Mouse (Mus musculus) 3T3-L1 (cell line): ENCODE results near the gene Tkt.

Experiments
- DNase-seq: peaks from one replicate; pipeline ENCODE4 v3.0.0-alpha.2; 2015; ENCODE audit warnings: low read depth, low spot score

Gene Tkt

GRCm38 (mm10) chr14:30584497-30585251 is 36.5 kb downstream of the Tkt start:
- DNase-seq: no peak

GRCm38 (mm10) chr14:30585323-30585722 is 37.2 kb downstream of the Tkt start:
- no peak for DNase-seq

- no peak for DNase-seq
Measured at GRCm38 (mm10) chr14:30586780-30587461, 38.8 kb downstream of the Tkt start.

GRCm38 (mm10) chr14:30590041-30590645 is 42.0 kb downstream of the Tkt start:
- DNase-seq: peak; percentile 10

- DNase-seq: no peak
Measured at GRCm38 (mm10) chr14:30590918-30591317, 42.8 kb downstream of the Tkt start.

DNA sequence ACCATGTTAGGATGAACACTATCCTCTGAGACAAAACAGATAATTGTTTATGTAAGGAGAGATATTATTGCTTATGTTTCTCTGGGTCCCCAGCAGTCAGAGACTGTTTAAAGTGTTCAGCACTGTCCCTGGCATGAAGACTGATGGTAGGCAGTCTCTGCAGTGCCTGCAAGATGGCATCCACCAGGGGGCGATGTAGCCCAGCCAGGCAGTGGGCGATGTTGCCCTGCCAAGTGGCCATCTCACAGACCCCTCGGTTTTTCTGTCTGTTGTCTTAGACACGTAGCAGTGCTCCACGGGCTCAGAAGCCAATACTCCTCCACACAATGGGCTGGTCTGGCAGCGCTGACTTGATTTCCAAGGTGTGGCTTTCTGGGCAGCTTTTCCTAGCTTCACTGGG is 43.3 kb downstream of the Tkt start:
- peak; percentile 72 for DNase-seq

DNA sequence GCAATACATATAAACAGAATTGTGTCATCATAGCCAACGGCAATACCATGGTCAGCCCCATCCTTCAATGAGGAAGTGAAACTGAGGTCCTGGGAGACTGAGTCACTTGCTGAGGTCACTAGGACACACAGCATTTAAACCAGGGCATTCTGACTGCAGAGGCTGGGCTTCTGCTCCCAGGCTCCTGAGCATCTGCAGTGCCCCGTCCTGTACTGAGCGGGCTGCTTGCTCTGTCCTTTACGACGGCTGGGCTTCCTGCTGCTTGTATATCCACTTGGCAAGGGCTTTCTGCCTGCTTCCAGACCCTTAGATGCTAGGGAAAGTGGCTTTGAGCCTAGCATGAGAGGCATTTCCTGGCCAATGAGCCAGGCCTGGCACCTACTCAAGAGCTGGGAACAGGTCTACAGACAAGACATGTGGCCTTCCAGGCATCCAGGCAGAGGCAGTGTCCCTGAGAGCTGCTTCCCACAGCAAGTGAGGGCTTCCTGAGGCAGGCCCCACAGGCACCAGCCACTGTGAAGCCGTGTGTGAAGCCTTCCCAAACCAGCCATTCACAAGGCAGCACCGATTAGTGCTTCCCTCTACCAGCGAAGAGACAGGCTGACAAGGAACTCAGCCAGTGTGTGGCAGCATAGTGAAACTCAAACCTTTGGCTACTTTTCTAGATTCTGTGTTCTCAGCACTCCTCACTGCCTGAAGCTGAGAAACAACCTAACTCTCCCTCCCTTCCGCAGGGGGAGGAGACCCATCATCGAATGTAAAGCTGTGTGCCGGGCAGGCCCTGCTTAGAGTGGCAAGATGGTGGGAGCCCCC is 45.3 kb downstream of the Tkt start:
- peak; percentile 75 for DNase-seq

DNA sequence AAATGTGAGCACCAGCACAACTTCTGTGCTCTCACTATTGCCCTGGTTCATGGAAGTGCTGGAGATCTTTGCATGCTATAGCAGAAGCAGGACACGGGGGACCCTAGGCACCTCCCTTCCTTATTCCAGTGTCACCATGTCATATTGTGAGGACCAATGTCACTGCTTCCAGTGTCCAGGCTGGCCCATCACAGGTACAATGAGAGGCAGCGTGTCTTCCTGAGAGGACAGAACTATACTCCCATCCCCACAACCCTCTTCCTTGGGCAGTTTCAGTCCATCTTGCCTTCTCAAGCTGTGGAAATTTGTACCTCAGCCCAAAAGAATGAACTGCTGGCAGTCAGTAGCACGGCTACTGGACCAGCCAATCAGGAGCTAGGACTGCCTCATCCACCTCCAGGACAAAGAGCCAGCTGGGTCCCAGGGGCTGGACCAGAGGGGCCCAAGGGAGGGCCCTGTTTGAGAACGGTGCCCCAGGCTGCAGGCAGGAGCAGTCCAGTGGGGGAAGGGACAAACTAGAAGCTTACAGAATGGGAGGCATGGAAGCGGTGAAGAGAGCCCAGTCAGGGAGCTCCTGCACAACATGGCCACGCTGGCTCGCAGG is 46.0 kb downstream of the Tkt start:
- DNase-seq: peak; percentile 72

DNA sequence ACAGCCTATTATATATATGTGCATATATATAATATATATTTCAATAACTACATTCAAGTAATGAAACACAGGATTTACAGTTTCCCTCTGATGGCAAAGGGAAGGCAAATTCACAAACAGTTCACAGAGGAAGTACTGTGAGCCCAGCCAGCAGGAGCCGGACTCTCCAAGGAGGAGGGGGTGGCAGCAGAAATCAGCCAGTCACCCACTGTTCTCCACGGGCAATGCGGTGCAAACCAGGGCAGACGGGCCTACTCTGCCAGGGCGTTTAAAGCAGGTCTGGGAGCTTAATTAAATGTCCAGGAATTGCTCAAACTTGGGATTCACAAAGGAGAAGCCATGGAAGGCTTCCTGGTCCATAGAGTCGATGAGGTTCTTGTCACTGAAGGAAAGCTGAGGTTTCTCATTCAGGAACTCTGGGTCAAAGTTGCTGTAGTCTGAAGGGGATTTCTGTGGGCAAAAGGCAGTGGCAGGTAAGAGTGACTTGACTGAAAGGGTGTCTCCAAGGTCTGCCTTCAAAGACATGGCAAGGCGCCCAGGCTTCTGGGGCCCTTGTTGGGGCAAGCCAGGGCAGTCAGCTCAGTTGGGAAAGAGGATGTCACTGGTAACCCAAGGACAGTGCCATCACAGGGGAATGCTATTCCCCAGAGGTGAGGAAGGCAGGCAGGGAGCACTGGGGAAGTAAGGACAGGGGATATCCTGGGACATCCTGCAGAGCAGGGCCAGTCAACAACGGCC is 47.6 kb downstream of the Tkt start:
- DNase-seq: no peak

GRCm38 (mm10) chr14:30596407-30596806 is 48.2 kb downstream of the Tkt start:
- DNase-seq: no peak

DNA sequence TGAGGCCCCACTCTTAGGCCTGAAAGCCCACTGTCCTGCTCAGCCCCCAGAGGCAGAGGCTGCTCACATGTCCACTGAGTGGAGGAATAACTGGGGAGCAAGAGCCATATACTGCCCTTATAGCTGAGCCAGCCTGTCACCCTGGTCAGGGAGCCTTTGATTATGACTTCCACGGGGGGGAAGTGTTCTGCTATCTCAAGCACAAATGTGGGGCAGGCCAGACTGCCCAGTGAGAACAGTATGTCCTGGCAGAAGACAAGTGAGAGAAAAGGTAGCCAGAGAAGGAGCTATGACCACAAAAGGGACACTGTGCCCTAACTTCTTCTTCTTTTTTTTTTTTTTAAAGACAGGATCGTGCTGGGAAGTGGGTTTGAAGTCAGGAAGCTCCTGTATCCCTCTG is 49.0 kb downstream of the Tkt start:
- no peak for DNase-seq

- DNase-seq: no peak
Measured at GRCm38 (mm10) chr14:30606817-30607216, 58.7 kb downstream of the Tkt start.

DNA sequence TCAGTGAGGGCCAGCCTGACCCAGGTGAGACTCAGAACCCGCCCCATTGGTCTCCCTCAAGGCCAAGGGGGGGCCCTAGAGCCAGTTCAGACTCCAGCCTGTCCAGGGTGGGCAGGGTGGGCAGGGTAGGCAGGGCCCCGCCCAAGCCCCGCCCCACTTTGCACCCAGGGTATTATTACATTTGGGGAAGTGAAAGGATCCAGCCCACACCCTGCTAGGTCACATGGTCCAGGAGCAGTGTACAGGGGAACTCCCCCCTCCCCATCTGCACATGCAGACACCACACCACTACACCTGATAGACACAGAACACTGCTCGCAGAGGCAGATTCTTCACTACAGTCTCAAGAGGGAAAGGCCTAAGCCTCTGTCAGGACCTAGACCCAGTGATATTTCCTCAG is 59.5 kb downstream of the Tkt start:
- DNase-seq: no peak

DNA sequence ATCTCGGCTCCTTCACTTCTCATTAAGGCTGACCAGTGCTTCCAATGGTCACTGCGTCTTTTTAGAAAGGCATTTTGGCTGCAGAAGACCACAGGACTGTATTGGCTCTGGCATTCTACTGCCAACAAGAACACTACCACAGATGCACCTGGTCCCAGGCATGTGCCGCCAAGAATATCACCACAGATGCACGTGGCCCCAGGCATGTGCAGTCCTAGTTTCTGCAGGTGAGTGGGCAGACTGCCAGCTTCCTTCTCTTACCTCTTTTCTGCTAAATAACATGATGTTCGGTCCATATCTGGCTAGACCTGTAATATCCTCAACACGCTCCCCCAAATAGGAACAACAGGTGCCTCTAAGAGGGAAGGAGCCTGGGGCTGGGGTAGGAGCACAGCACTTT is 60.0 kb downstream of the Tkt start:
- DNase-seq: no peak

GRCm38 (mm10) chr14:30609499-30609898 is 61.3 kb downstream of the Tkt start:
- DNase-seq: no peak

DNA sequence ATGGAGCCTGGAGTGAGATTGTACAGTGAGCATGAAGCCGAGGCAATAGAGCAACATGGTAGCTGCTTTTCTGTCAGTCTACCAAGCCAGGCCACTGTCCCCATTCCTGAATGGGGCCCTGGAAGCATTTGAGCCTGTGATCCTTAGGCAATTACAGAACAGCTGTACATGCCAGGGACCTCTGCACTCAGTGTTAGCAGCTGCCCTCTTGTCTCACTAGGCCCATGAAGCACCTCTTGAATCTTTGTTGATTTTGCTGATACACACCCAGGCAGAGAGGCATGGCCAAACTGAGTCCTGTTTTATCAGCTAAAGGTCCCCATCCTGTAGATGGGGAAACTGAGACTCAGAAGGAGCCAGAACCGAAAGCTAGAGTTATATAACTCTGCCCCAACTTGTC is 62.1 kb downstream of the Tkt start:
- DNase-seq: no peak

GRCm38 (mm10) chr14:30610940-30611339 is 62.8 kb downstream of the Tkt start:
- no peak for DNase-seq

DNA sequence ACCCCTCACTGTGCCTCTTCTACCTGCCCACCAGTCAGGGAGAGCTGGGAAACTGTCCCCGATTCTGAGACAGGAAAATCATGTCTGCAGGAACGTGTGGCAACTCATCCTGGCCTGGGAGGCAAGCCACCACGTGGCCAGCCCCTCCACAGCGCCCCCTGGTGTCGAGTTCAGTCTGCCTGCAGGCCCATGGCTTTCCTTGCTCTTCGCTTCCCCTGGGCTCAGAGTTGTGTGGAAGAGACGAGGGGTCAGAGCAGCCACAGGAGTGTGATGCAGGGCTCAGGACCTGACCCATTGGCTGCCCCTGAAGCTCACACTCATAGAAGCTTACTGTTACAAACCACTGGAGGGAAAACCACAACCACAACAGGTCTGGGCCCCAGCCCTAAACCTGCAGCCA is 64.4 kb downstream of the Tkt start:
- peak; percentile 61 for DNase-seq

DNA sequence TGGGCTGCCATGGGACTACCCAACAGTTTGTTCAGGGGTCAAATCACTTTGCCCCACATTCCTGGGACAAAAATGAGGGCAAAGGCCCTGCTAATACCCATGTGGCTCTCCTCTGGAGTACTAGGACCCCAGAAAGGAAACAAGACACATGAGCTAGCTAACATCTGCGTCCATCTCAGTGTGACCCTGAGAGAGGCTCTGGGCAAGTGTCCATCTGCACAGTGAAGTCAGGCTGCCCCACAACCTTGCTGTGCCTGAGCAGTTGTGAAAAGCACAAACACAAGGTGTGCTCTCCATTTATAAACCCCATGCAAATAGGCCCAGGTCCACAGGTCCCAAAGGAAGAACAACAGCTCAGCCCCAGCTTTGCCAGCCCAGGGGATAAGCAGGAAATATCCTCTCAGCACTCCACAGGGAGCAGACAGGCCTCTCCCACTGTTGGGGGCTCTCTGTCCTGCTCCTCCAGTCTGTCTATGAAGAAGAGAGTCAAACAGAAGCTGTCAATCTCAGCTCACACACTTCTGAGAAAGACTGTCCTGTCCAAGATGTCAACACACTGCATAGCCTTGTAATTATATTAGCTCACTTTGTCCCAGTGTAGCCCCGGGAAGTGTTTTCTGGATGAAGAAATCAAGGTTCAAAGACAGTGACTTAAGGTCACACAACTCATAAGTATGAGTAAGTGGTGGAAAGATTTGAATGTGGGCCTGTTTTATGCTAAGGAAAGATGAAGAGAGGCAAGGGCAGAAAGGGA is 65.0 kb downstream of the Tkt start:
- no peak for DNase-seq

- DNase-seq: no peak
Measured at GRCm38 (mm10) chr14:30616751-30617150, 68.6 kb downstream of the Tkt start.
